Mouse (Mus musculus) ES-E14 (cell line): Measurements from ENCODE around the gene Gm11172. TPM values are rescaled to one million over a fixed set of nuclear protein-coding genes. Genes with fewer than 3 reads are reported as not detected.

Source experiments
- DNase-seq: peaks from one replicate; pipeline ENCODE4 v3.0.0-alpha.2; 2013; ENCODE audit warnings: low read depth, low spot score
- H3K27ac ChIP-seq: 2 replicates; pipeline ENCODE4 v1.5.1; 2012; ENCODE audit warnings: low read depth, mild to moderate bottlenecking, low read length, moderate library complexity, mixed read lengths; ENCODE audit not compliant: poor library complexity, insufficient read depth, severe bottlenecking
- H3K36me3 ChIP-seq: 2 replicates; pipeline ENCODE4 v1.6.1; 2012; ENCODE audit warnings: mild to moderate bottlenecking, low read length, moderate library complexity, mixed read lengths; ENCODE audit not compliant: control insufficient read depth, poor library complexity, insufficient read depth, severe bottlenecking
- H3K4me1 ChIP-seq, 2 experiments: fragments of 150-350 bp in 1 of 2; sonication (generic) in 1 of 2; 2 replicates each; pipeline ENCODE4 v1.6.1; 2012; ENCODE audit warnings: low read length in 2 of 2, mild to moderate bottlenecking in 1 of 2, mixed read lengths in 1 of 2; ENCODE audit not compliant: control insufficient read depth in 2 of 2, insufficient read depth in 2 of 2, poor library complexity in 1 of 2
- H3K4me3 ChIP-seq, 2 experiments: fragments of 150-350 bp in 1 of 2; sonication (generic) in 1 of 2; 2 replicates each; pipeline ENCODE4 v1.5.1; 2012; ENCODE audit warnings: low read length in 2 of 2, low read depth in 1 of 2, mild to moderate bottlenecking in 1 of 2, mixed read lengths in 1 of 2; ENCODE audit not compliant: insufficient read depth in 1 of 2, poor library complexity in 1 of 2, severe bottlenecking in 1 of 2
- H3K9ac ChIP-seq: 2 replicates; pipeline ENCODE4 v1.6.1; 2012; ENCODE audit warnings: low read depth, mild to moderate bottlenecking, low read length, mixed read lengths; ENCODE audit not compliant: poor library complexity, insufficient read depth, severe bottlenecking
- H3K9me3 ChIP-seq: fragments of 150-350 bp; sonication (generic); 2 replicates; pipeline ENCODE4 v1.6.1; 2012; ENCODE audit warnings: low read depth, mild to moderate bottlenecking, low read length; ENCODE audit not compliant: control insufficient read depth, insufficient read depth
- CHD2 ChIP-seq: IDR thresholded peaks from 2 replicates; pipeline ENCODE4 v1.6.1; 2014; ENCODE audit warnings: mild to moderate bottlenecking, low read depth, low read length, inconsistent platforms
- HCFC1 ChIP-seq: IDR thresholded peaks from 2 replicates; pipeline ENCODE4 v1.6.1; 2012; ENCODE audit warnings: low read length, inconsistent platforms, borderline replicate concordance; ENCODE audit not compliant: insufficient read depth
- MAFK ChIP-seq: IDR thresholded peaks from 2 replicates; pipeline ENCODE4 v1.6.1; 2014; ENCODE audit warnings: mild to moderate bottlenecking, low read depth, low read length, inconsistent platforms; ENCODE audit not compliant: insufficient read depth
- ZC3H11A ChIP-seq: IDR thresholded peaks from 2 replicates; pipeline ENCODE4 v1.6.1; 2012; ENCODE audit warnings: low read depth, mild to moderate bottlenecking, inconsistent platforms, low read length, borderline replicate concordance
- ZNF384 ChIP-seq: IDR thresholded peaks from 2 replicates; pipeline ENCODE4 v1.6.1; 2012; ENCODE audit warnings: low read depth, low read length, inconsistent platforms
- in situ Hi-C, 2 experiments: fragments of 600-800 bp; cut with MboI; formaldehyde crosslinking; loops; one replicate each; pipeline ENCODE4 v1.15.1; 2025; ENCODE audit warnings: low sequenced_read_pairs in 2 of 2, inconsistent platforms in 1 of 2; ENCODE audit not compliant: unreplicated experiment in 2 of 2
- total RNA-seq: library from RNA; depleted of rRNA; stranded (reverse); fragments of 300-350 nt; gene quantifications from 2 replicates; pipeline ENCODE4 v1.2.3, GENCODE M21; 2012

Gm11172 gene
- total RNA-seq, 1 experiment = not detected

- TF ChIP-seq ZC3H11A (no peak), CHD2 (no peak), ZNF384 (no peak)
- no peak overlapping the region for H3K27ac ChIP-seq
- peaks cover 3 to 9% of the 10 kb centered on the region in 2 experiments for H3K4me1 ChIP-seq
- in situ Hi-C loops = no loop called here
- no peaks in the 10 kb centered on the region for H3K36me3 ChIP-seq
- H3K9me3 ChIP-seq = no peaks in the 10 kb centered on the region
- no peak overlapping the region for H3K4me3 ChIP-seq
- H3K9ac ChIP-seq = no peak overlapping the region
- DNase-seq = no peak
Measured at GRCm38 (mm10) chr16:10838487-10839245, 26.0 kb downstream of the Gm11172 start.

- Histone ChIP-seq H3K9ac (no peak overlapping the region), H3K27ac (no peak overlapping the region), H3K4me3 (no peak overlapping the region), H3K4me1 (peaks cover 4 to 11% of the 10 kb centered on the region in 2 experiments), H3K36me3 (no peaks in the 10 kb centered on the region), H3K9me3 (no peaks in the 10 kb centered on the region)
- TF ChIP-seq HCFC1 = no peak
- no peak for TF ChIP-seq MAFK
- no peak for TF ChIP-seq ZC3H11A
- no peak for TF ChIP-seq ZNF384
- no peak for TF ChIP-seq CHD2
- no peak for DNase-seq
- in situ Hi-C loops = loop anchor here in 1 of 2 experiments (10.0 kb wide), 1 partner anchor 265 kb away; no protein-coding TSS in a partner anchor
Measured at GRCm38 (mm10) chr16:10840018-10840417, 27.3 kb downstream of the Gm11172 start.

GRCm38 (mm10) chr16:10842282-10842855 is 29.7 kb downstream of the Gm11172 start:
- Histone ChIP-seq H3K27ac (no peak overlapping the region), H3K36me3 (no peaks in the 10 kb centered on the region), H3K9ac (no peak overlapping the region), H3K4me1 (peaks cover 2 to 11% of the 10 kb centered on the region in 2 experiments; a peak in 3 of 4 replicates), H3K4me3 (no peak overlapping the region), H3K9me3 (no peaks in the 10 kb centered on the region)
- no peak for DNase-seq
- in situ Hi-C loops = loop anchor here in 1 of 2 experiments (10.0 kb wide), 1 partner anchor 268 kb away; no protein-coding TSS in a partner anchor
- TF ChIP-seq MAFK (no peak), ZC3H11A (no peak), ZNF384 (no peak), CHD2 (no peak), HCFC1 (no peak)

- in situ Hi-C loops = loop anchor here in 1 of 2 experiments (10.0 kb wide), 1 partner anchor 269 kb away; no protein-coding TSS in a partner anchor
- TF ChIP-seq ZNF384 (no peak), MAFK (no peak), ZC3H11A (no peak), HCFC1 (no peak), CHD2 (no peak)
- H3K4me3 ChIP-seq = peak overlapping the region; percentile 45 to 55
- H3K36me3 ChIP-seq = no peaks in the 10 kb centered on the region
- DNase-seq = no peak
- no peak overlapping the region for H3K27ac ChIP-seq
- H3K9me3 ChIP-seq = no peaks in the 10 kb centered on the region
- peak overlapping the region; percentile 48 for H3K9ac ChIP-seq
- peaks cover 2 to 11% of the 10 kb centered on the region in 2 experiments; a peak in 3 of 4 replicates for H3K4me1 ChIP-seq
Measured at GRCm38 (mm10) chr16:10843486-10844318, 31.0 kb downstream of the Gm11172 start.
